Mouse (Mus musculus) cerebellum, adult 2 months (tissue): ENCODE measurements around the gene Fbn1.

Experiments
- CTCF ChIP-seq: fragments of 200-500 bp; IDR thresholded peaks from 2 replicates; pipeline ENCODE4 v1.5.1; 2011; ENCODE audit warnings: low read depth, mild to moderate bottlenecking, control low read depth, low read length, moderate library complexity, borderline replicate concordance; ENCODE audit not compliant: insufficient read depth
- POLR2A ChIP-seq: fragments of 200-500 bp; IDR thresholded peaks from 2 replicates; pipeline ENCODE4 v1.6.1; 2011; ENCODE audit warnings: low read length, control low read depth, borderline replicate concordance; ENCODE audit not compliant: insufficient read depth

DNA sequence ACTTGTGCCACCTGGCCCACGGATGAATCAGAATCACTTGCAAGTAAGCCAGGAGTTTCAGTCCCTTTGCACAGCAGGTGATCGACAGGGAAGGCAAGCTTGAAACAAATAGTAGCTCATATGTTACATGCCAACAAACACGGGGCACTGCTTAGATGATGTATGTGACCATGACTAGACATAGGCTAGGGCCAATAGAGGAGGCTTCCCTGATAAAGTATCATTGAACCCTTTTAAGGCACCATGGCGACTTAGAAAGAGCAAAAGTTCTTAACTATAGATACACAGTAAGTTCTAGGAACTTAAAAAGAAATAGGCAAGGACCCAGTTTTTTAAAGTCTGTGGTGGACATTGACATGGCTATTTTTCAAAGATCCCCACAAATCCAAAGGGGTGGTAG, at the start of gene Fbn1:
- no peak for TF ChIP-seq CTCF
- TF ChIP-seq POLR2A: no peak
